Mouse (Mus musculus) small intestine, adult 2 months (tissue): ENCODE data around the gene Capn8.

ENCODE experiments used
- CTCF ChIP-seq: fragments of 200-500 bp; IDR thresholded peaks from 2 replicates; pipeline ENCODE4 v1.5.1; 2012; ENCODE audit warnings: low read depth, mild to moderate bottlenecking, control low read depth, inconsistent platforms, low read length, moderate library complexity, mixed read lengths; ENCODE audit not compliant: insufficient replicate concordance, insufficient read length; ENCODE audit errors: extremely low read depth
- POLR2A ChIP-seq: fragments of 200-500 bp; IDR thresholded peaks from 2 replicates; pipeline ENCODE4 v1.6.1; 2012; ENCODE audit warnings: low read depth, mild to moderate bottlenecking, control low read depth, inconsistent platforms, low read length, moderate library complexity

DNA sequence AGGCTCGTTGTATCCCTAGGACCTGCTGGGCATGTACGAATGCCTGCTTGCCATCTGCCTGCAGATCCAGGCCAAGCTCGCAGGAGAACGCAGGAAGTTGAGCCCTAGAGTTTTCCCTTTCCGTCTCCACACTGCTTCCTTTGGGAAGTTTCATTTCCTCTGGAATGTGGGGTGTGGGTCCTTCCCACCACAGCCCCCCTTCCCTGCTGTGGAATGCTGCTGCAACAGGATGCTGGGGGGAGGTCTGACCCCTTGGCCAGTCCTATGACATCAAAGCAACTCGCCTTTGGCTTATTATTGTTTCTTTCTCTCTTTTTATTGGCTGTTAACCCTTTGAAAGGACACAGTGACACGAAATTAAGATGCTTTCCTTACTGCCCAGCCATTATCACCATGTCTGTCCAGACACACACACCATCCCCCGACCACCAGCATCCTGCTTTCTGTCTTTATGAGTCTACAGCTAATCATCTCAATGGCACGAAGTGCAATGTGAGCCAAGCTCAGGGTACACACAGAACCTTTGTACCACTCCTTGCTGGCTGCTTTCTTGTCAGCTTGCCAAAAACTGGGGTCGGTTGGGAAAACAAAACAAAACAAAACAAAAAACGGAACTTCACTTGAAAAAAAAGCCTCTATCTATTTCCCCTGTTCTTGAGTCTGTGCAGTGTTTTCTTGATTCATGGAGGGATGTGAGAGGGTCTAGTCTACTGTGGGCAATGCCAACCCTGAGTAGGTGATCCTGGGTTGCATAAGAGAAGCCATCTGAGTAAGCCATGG is 105.9 kb downstream of the Capn8 start:
- TF ChIP-seq CTCF (no peak), POLR2A (no peak)
